Mouse (Mus musculus) liver, adult 2 months (tissue): Measurements from ENCODE around the gene Vti1a. TPM values are rescaled to one million over a fixed set of nuclear protein-coding genes. Genes with fewer than 3 reads are reported as not detected.
A peak's percentile ranks its signal among the peaks of the same experiment; 100 is the strongest.

ENCODE experiments used
- DNase-seq: peaks from one replicate; pipeline ENCODE4 v3.0.0-alpha.2; 2011; ENCODE audit warnings: low read depth, low spot score; ENCODE audit errors: extremely low read depth
- H3K27ac ChIP-seq: fragments of 200-500 bp; replicated peaks from 2 replicates; pipeline ENCODE4 v1.5.1; 2012; ENCODE audit warnings: low read depth, mild to moderate bottlenecking, control low read depth, inconsistent platforms, low read length; ENCODE audit not compliant: insufficient read depth
- H3K27me3 ChIP-seq: fragments of 200-500 bp; 2 replicates; pipeline ENCODE4 v1.6.1; 2012; ENCODE audit warnings: mild to moderate bottlenecking, moderate library complexity, low read length, inconsistent platforms; ENCODE audit not compliant: control insufficient read depth, insufficient read depth
- H3K36me3 ChIP-seq: fragments of 200-500 bp; 2 replicates; pipeline ENCODE4 v1.6.1; 2012; ENCODE audit warnings: low read length, inconsistent platforms; ENCODE audit not compliant: control insufficient read depth, insufficient read depth
- H3K4me1 ChIP-seq: fragments of 200-500 bp; 2 replicates; pipeline ENCODE4 v1.6.1; 2011; ENCODE audit warnings: low read length; ENCODE audit not compliant: control insufficient read depth, insufficient read depth
- H3K4me3 ChIP-seq: fragments of 200-500 bp; 2 replicates; pipeline ENCODE4 v1.5.1; 2011; ENCODE audit warnings: low read depth, mild to moderate bottlenecking, control low read depth, low read length, moderate library complexity; ENCODE audit not compliant: insufficient read depth
- H3K79me2 ChIP-seq: fragments of 200-500 bp; 2 replicates; pipeline ENCODE4 v1.6.1; 2012; ENCODE audit warnings: inconsistent platforms, mild to moderate bottlenecking, low read length, moderate library complexity; ENCODE audit not compliant: control insufficient read depth, insufficient read depth
- H3K9ac ChIP-seq: fragments of 200-500 bp; 2 replicates; pipeline ENCODE4 v1.6.1; 2012; ENCODE audit warnings: low read depth, mild to moderate bottlenecking, control low read depth, inconsistent platforms, low read length
- CTCF ChIP-seq: fragments of 200-500 bp; IDR thresholded peaks from 2 replicates; pipeline ENCODE4 v1.5.1; 2011; ENCODE audit warnings: low read depth, low read length, control low read depth
- POLR2A ChIP-seq: fragments of 200-500 bp; IDR thresholded peaks from 2 replicates; pipeline ENCODE4 v1.6.1; 2011; ENCODE audit warnings: low read length, control low read depth; ENCODE audit not compliant: insufficient read depth; ENCODE audit errors: extremely low read depth
- WGBS: fragments of 180-500 bp; shearing (Covaris S2); methylation state at CpG from one replicate; pipeline ENCODE4 v1.1.7; 2018; 5-methylcytosine and 5-hydroxymethylcytosine counted together
- polyA plus RNA-seq: library from polyadenylated mRNA; depleted of rRNA; stranded (reverse); fragments of >200 nt; gene quantifications from 2 replicates; pipeline ENCODE4 v1.2.3, GENCODE M21; 2012
- total RNA-seq: library from RNA; depleted of rRNA; stranded (reverse); fragments of >200 nt; gene quantifications from 2 replicates; pipeline ENCODE4 v1.2.3, GENCODE M21; 2014

Gene Vti1a
- total and polyA plus RNA-seq, 2 experiments, result 6.1 to 14.8 TPM

GRCm38 (mm10) chr19:55556168-55556999, 240.3 kb downstream of the Vti1a start:
- Histone ChIP-seq H3K4me1 (peaks cover 13% of the 10 kb centered on the region), H3K9ac (no peak overlapping the region), H3K27me3 (no peaks in the 10 kb centered on the region), H3K79me2 (no peaks in the 10 kb centered on the region), H3K36me3 (no peaks in the 10 kb centered on the region), H3K27ac (0 out of 2 replicates have a peak overlapping the region, but pooled peaks have one; percentile 6), H3K4me3 (no peak overlapping the region)
- DNase-seq, result peak; percentile 27
- no peak for TF ChIP-seq POLR2A
- no peak for TF ChIP-seq CTCF
- WGBS, result 78% methylated on average over 21 of the region's 21 CpGs

- TF ChIP-seq POLR2A (no peak), CTCF (no peak)
- 92% methylated on average over 12 of the region's 12 CpGs for WGBS
- H3K9ac ChIP-seq, result no peak overlapping the region
- peaks cover 7% of the 10 kb centered on the region for H3K4me1 ChIP-seq
- H3K36me3 ChIP-seq, result no peaks in the 10 kb centered on the region
- no peaks in the 10 kb centered on the region for H3K27me3 ChIP-seq
- no peaks in the 10 kb centered on the region for H3K79me2 ChIP-seq
- DNase-seq, result no peak
- no peak overlapping the region for H3K27ac ChIP-seq
- H3K4me3 ChIP-seq, result no peak overlapping the region
These were observed 243.2 kb downstream of the Vti1a start for GRCm38 (mm10) chr19:55559331-55559730.

GRCm38 (mm10) chr19:55560088-55560682, 244.1 kb downstream of the Vti1a start:
- Histone ChIP-seq H3K4me3 (no peak overlapping the region), H3K79me2 (no peaks in the 10 kb centered on the region), H3K4me1 (peaks cover 7% of the 10 kb centered on the region), H3K27ac (no peak overlapping the region), H3K9ac (no peak overlapping the region), H3K27me3 (no peaks in the 10 kb centered on the region), H3K36me3 (no peaks in the 10 kb centered on the region)
- WGBS, result 43% methylated on average over 11 of the region's 11 CpGs
- TF ChIP-seq POLR2A (no peak), CTCF (no peak)
- peak; percentile 84 for DNase-seq

GRCm38 (mm10) chr19:55561469-55561868, 245.4 kb downstream of the Vti1a start:
- Histone ChIP-seq H3K27me3 (no peaks in the 10 kb centered on the region), H3K4me3 (no peak overlapping the region), H3K79me2 (no peaks in the 10 kb centered on the region), H3K4me1 (peaks cover 15% of the 10 kb centered on the region), H3K36me3 (no peaks in the 10 kb centered on the region), H3K9ac (no peak overlapping the region), H3K27ac (no peak overlapping the region)
- TF ChIP-seq CTCF, result no peak
- TF ChIP-seq POLR2A, result no peak
- DNase-seq, result no peak
- 98% methylated on average over 10 of the region's 10 CpGs for WGBS

GRCm38 (mm10) chr19:55562487-55563147, 246.5 kb downstream of the Vti1a start:
- DNase-seq, result no peak
- Histone ChIP-seq H3K36me3 (no peaks in the 10 kb centered on the region), H3K79me2 (no peaks in the 10 kb centered on the region), H3K4me3 (no peak overlapping the region), H3K4me1 (peaks cover 17% of the 10 kb centered on the region), H3K27me3 (no peaks in the 10 kb centered on the region), H3K27ac (no peak overlapping the region), H3K9ac (no peak overlapping the region)
- 85% methylated on average over 14 of the region's 14 CpGs for WGBS
- TF ChIP-seq CTCF (no peak), POLR2A (no peak)

- no peaks in the 10 kb centered on the region for H3K27me3 ChIP-seq
- no peak for TF ChIP-seq POLR2A
- no peak for TF ChIP-seq CTCF
- no peak overlapping the region for H3K27ac ChIP-seq
- WGBS, result 59% methylated on average over 15 of the region's 15 CpGs
- DNase-seq, result no peak
- H3K36me3 ChIP-seq, result no peaks in the 10 kb centered on the region
- no peak overlapping the region for H3K9ac ChIP-seq
- H3K79me2 ChIP-seq, result no peaks in the 10 kb centered on the region
- H3K4me1 ChIP-seq, result peaks cover 17% of the 10 kb centered on the region
- H3K4me3 ChIP-seq, result no peak overlapping the region
These were observed 247.1 kb downstream of the Vti1a start for GRCm38 (mm10) chr19:55563148-55563651.
